Mouse (Mus musculus) erythroblast, adult 5-6 weeks (primary cell): ENCODE data around the gene Rpap3. TPM values are rescaled to one million over a fixed set of nuclear protein-coding genes. Genes with fewer than 3 reads are reported as not detected.
A peak's percentile ranks its signal among the peaks of the same experiment; 100 is the strongest.

ENCODE experiments used
- ATAC-seq: replicated peaks from 2 replicates; pipeline ENCODE4 v1.8.0; 2016; ENCODE audit warnings: moderate number of reproducible peaks, mild to moderate bottlenecking, moderate TSS enrichment, inconsistent platforms; ENCODE audit not compliant: poor library complexity, low FRiP score, severe bottlenecking
- total RNA-seq, 2 experiments: library from RNA; stranded (forward) in 1 of 2; stranded (reverse) in 1 of 2; fragments of 150-400 nt in 1 of 2; fragments of 200-764, 138-1000 nt in 1 of 2; gene quantifications; 2 replicates each; pipeline versions ENCODE4 v1.2.3 to v1.2.4; 2015 to 2017; ENCODE audit warnings: low replicate concordance in 2 of 2

The Rpap3 gene
- total RNA-seq, 2 experiments from 2014 or later, result 2.9 to 5.4 TPM

DNA sequence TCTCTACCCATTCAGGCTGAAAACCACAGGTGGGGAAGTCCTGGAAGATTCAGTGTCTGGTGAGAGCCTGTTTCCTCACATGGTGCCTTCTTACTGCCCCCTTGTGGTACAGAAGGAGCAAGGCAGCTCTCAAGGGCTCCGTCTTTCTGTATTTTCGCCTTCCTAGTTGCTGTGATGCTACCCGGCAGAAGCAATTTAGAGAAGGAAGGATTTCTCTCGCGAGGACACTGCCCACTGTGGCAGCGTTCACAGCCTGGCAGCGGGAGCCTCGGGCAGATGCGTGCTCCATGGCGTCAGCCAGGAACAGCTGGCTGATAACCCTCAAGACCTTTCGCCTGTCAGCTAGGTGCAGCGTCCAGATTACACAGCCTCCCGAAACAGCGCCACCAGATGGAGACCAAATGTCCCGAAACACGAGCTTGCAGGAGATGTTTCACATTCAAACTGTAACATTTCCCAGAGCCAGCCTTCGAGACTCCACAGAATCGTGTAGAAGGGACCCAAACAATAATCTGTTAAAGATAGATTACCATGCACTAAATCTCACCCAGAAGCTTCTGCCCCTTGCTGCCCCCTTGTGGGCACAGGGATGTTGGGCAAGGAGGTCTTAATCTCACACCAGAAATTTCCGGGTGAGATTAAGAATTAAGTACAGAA is 41.7 kb downstream of the Rpap3 start:
- peak; percentile 74 for ATAC-seq

DNA sequence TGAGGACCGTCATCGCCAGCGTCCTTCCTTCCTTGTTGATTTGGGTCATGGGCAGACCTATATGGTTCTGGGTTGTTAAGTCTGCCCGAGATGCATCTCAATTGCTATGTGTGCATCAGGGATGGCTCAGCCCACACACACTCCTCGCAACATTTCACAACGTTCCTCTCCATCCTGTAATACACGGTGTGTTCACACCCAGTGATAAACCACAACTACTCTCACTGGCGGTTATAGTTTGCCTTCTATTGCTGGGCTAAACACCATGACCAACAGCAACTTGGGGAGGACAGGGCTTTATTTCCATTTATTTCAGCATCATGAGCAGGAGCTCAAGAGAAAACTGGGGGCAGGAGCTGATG is 46.9 kb downstream of the Rpap3 start:
- ATAC-seq, result no peak

DNA sequence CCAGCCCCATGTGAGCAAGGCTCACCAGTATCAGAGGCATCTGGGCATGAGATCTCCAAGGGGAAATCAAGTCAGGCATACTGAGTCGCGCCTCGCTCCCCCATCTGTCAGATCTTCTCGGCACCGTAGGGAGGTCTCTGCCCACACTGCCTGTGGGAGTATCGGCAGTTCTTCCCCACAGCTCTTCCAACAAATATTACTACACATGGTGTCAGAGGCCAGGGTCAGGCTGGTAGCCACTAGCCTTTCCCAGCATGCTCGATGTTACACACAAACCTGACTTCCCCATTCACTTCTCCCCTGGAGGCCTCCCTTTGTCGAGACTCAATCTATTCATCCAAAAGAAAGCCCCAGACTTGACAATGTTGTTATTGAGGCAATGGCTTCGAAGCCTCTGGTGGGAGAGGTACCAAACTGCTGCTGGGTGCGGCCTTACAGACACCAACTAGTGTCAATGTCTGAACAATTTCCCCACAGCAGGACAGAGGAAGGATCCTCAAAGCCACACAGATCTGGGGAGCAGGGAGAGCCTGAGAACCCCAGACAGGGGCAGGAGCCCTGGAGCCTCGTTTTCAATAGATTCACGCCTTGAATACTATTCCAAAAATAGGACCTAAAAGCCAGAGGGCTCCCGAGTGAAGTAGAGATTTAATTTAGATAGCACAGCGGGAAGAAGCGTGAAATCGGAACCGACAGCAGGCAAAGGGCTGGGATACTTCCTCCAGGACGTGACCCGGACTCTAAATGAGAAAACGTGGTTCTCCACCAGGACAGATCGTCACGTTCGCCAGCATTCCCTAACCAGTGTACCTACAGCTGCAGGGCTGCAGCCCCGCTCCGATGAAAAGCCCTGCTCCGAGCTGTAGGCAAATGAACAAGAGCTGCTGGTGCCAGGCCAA is 47.5 kb downstream of the Rpap3 start:
- ATAC-seq, result no peak

DNA sequence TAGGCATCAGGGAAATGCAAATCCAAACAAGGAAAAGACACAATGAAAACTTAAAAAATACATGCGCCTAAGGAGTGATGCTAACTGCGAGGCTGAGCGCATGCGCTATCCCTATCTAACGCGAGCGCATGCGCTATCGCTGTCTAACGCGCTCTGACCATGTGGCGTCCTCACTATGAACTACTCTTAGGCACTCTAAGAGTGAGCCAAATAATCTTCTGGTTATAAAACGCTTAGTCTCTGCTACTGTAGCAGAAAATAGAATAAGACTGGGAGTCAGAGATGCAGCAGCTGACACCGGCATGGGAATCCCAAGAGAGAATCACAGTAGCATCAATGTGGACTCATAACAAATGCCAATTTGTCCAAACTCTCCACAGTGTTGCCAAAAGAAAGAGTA is 48.2 kb downstream of the Rpap3 start:
- ATAC-seq, result no peak

DNA sequence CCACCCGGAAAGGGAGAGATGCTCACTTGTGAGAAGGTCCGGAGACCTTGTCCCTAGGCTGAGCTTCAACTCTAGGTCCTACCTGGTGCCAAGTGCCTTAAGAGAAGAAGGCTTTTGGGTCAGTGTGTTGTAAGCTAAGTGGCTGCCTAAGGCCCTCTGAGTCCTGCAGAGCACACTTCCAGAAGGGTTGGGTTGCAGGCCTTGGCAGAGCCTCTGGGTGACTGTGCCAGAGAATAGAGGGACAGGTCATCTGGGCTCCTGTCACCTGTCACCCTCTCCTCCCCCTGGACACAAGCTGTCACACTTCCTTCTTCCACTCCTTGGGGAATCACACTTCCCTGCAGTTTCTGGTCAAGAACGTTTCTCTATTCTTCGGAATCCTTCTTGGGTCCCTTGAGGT is 55.9 kb downstream of the Rpap3 start:
- no peak for ATAC-seq

DNA sequence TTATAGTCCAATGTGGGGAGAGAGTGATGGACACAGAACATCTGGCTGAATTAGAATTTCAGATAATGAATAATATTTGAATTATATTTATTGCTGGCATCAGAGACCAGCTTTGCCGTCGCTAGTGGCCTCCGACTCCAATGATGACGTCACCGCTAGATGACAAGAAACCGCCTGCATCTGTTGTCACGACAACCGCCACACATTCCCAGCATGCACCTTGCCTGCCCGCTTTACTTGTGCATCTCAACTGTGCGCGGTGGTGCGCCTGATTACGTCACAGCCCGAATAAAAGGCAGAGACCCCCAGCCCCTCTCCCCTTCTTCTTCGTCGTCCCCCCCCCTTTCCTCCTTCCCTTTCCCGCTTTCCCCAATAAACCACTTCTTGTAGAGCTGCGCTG is 57.4 kb downstream of the Rpap3 start:
- no peak for ATAC-seq

DNA sequence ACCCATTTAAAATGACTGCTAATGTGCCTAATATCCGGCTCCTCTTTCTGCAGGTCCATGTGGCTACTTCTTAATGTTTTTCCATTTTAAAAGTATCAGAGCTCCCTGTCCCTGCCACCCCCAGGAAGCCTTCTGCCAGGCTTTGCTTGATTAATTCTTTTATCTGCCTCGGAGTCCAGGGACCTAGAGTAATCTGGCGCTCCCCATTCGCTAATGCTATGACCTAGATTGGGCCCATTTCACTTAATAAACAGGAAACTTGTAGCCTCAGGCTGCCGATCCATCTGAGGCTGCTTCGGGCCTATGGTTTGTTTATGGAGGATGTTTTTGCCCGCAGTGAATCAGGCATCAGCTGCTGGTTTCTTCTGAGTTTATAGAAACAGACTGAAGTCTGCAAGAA is 59.2 kb downstream of the Rpap3 start:
- ATAC-seq, result no peak

DNA sequence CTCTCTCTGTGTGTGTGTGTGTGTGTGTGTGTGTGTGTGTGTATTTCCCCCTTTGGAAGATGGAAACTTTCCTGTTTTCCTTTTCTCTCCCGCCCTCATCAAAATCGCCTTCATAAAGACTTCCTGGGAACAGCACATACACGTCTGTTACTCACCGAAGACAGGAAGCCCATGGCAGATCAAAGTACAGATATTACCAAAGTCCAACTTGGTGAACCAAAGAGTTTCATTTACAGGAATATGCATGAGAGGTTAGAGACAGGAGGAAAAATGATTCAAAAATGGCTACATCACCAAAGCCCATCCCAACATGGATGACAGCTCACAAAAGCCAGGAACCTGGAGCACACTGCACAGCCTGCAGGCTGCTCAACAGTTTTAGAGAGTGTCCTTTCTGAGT is 61.6 kb downstream of the Rpap3 start:
- ATAC-seq, result no peak

Other genes with a start within 250 kb of the Rpap3 start
- not detected in 2 replicates for gene Endou, start 25.5 kb upstream of the Rpap3 start, total RNA-seq (2015; ENCODE audit: low replicate concordance)
- gene Endou, start 25.5 kb upstream of the Rpap3 start, total RNA-seq (2017; ENCODE audit: low replicate concordance), result not detected in 2 replicates
- not detected in 2 replicates for gene Rapgef3, start 62.1 kb upstream of the Rpap3 start, total RNA-seq (2015; ENCODE audit: low replicate concordance)
- 2.3 and 2.6 TPM in 2 replicates for gene Rapgef3, start 62.1 kb upstream of the Rpap3 start, total RNA-seq (2017; ENCODE audit: low replicate concordance)
- gene Slc48a1, start 72.7 kb upstream of the Rpap3 start, total RNA-seq (2015; ENCODE audit: low replicate concordance), result 187 and 225 TPM in 2 replicates
- 172 and 185 TPM in 2 replicates for gene Slc48a1, start 72.7 kb upstream of the Rpap3 start, total RNA-seq (2017; ENCODE audit: low replicate concordance)
- gene Hdac7, start 138.7 kb upstream of the Rpap3 start, total RNA-seq (2015; ENCODE audit: low replicate concordance), result 3.5 and 7.7 TPM in 2 replicates
- 1.1 and 3.8 TPM in 2 replicates for gene Hdac7, start 138.7 kb upstream of the Rpap3 start, total RNA-seq (2017; ENCODE audit: low replicate concordance)
- gene Vdr, start 204.8 kb upstream of the Rpap3 start, total RNA-seq (2015; ENCODE audit: low replicate concordance), result 0.19 and 0.21 TPM in 2 replicates
- 0.26 TPM in 1 of 2 replicates, not detected in the other for gene Vdr, start 204.8 kb upstream of the Rpap3 start, total RNA-seq (2017; ENCODE audit: low replicate concordance)